Mouse (Mus musculus): ENCODE measurements around the gene H2-M10.5. TPM values are rescaled to one million over a fixed set of nuclear protein-coding genes. Genes with fewer than 3 reads are reported as not detected.
"Not testable (repeated sequence)": the region's sequence is repeated elsewhere in the genome, so short reads cannot be mapped to it uniquely, and the experiment has no call there.

H2-M10.5 gene
- polyA plus RNA-seq, 1 experiment from 2014 or later = not detected

DNA sequence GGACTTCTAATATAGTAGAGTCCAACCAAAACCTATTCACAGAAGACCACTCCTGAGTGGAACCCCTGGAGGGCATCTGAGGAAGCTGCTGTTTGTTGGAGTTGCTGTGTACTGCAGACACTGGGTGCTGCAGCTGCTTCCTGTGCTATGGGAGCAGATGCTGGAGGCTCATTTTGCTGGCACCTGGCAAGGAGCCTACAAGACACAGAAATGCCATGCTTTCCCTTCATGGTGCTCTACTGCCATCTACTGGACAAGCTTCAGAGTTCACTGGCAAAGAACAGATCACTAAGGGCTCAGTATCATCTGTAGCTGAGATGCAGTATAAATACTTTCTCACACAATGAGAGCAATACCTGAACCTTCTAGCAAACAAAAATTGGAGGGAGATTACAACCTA is 16.1 kb downstream of the H2-M10.5 start:
- H3K27me3 ChIP-seq (ENCODE audit: control insufficient read depth, insufficient read depth, low read length); H3K4me3 ChIP-seq (ENCODE audit: low read depth, low read length); H3K4me2 ChIP-seq (ENCODE audit: low read depth, low read length); H3K9ac ChIP-seq (replicated peaks; ENCODE audit: low read length); ATAC-seq (replicated peaks; ENCODE audit: insufficient number of reproducible peaks, low FRiP score, low TSS enrichment, low read depth); H3K4me1 ChIP-seq (ENCODE audit: control insufficient read depth, insufficient read depth, low read length); H3K9me3 ChIP-seq (replicated peaks; ENCODE audit: control insufficient read depth, low read length); H3K36me3 ChIP-seq (replicated peaks; ENCODE audit: control insufficient read depth, insufficient read depth, low read depth, low read length); H3K27ac ChIP-seq (replicated peaks; ENCODE audit: low read depth, low read length): not testable (repeated sequence)
- peak; percentile 82 for DNase-seq (ENCODE audit: low spot score)

DNA sequence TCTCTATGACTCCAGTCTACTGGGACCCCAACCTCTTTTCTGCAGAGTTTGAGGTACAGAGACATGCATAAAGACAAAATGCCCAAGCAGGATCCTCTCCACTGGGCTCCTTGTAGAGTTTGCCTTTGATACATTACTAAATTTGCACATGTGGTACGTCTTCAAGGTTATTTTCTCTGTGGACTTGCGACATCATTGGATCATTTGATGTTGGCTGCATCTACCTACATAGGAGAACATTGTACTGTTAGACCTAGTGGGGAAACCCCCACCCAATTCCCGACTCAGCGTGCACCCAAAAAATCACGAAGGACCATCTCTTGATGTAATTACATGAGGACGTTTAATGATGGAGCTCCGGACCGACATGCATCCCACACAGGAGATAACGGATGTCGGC is 26.8 kb downstream of the H2-M10.5 start:
- no peaks in the 10 kb centered on the region for H3K36me3 ChIP-seq (replicated peaks; ENCODE audit: control insufficient read depth, insufficient read depth, low read depth, low read length)
- no peaks in the 10 kb centered on the region for H3K27me3 ChIP-seq (ENCODE audit: control insufficient read depth, insufficient read depth, low read length)
- DNase-seq (ENCODE audit: low spot score) = no peak
- H3K4me1 ChIP-seq (ENCODE audit: control insufficient read depth, insufficient read depth, low read length) = no peaks in the 10 kb centered on the region
- ATAC-seq (replicated peaks; ENCODE audit: insufficient number of reproducible peaks, low FRiP score, low TSS enrichment, low read depth) = no peak
- no peak overlapping the region for H3K27ac ChIP-seq (replicated peaks; ENCODE audit: low read depth, low read length)
- H3K4me3 ChIP-seq (ENCODE audit: low read depth, low read length) = no peak overlapping the region
- 88% methylated on average over 10 of the region's 10 CpGs for WGBS
- no peak overlapping the region for H3K9ac ChIP-seq (replicated peaks; ENCODE audit: low read length)
- H3K4me2 ChIP-seq (ENCODE audit: low read depth, low read length) = no peak overlapping the region
- no peaks in the 10 kb centered on the region for H3K9me3 ChIP-seq (replicated peaks; ENCODE audit: control insufficient read depth, low read length)

DNA sequence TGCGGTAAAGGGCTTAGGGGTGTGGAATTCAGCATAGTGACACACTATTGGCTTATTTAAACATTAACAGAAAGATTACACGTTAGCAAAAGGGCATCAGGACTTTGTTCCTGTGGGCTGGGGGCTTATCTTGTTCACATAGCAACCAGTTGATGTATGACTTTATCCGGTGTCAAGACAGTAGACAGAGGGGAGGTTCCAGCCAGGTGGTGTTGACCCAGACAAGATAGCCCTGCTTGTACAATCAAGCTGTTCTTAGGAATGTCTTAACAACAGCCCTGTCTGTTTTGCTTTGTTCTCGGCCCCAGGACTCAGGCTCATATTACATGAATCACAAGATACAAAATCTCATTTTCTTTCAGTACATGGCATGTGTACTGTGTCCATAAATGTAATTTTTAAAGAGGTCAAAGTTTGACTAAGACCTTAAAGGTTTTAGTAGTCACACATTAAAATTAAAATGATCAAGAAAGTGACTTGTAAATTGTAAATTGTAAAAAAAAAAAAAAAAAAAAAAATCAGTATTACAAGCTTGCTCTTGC is 27.3 kb downstream of the H2-M10.5 start:
- H3K36me3 ChIP-seq (replicated peaks; ENCODE audit: control insufficient read depth, insufficient read depth, low read depth, low read length); H3K9ac ChIP-seq (replicated peaks; ENCODE audit: low read length); H3K4me3 ChIP-seq (ENCODE audit: low read depth, low read length); H3K4me1 ChIP-seq (ENCODE audit: control insufficient read depth, insufficient read depth, low read length); H3K27ac ChIP-seq (replicated peaks; ENCODE audit: low read depth, low read length); H3K4me2 ChIP-seq (ENCODE audit: low read depth, low read length); H3K27me3 ChIP-seq (ENCODE audit: control insufficient read depth, insufficient read depth, low read length); ATAC-seq (replicated peaks; ENCODE audit: insufficient number of reproducible peaks, low FRiP score, low TSS enrichment, low read depth); DNase-seq (ENCODE audit: low spot score); H3K9me3 ChIP-seq (replicated peaks; ENCODE audit: control insufficient read depth, low read length): not testable (repeated sequence)
- WGBS = 70% methylated on average over 4 of the region's 4 CpGs

DNA sequence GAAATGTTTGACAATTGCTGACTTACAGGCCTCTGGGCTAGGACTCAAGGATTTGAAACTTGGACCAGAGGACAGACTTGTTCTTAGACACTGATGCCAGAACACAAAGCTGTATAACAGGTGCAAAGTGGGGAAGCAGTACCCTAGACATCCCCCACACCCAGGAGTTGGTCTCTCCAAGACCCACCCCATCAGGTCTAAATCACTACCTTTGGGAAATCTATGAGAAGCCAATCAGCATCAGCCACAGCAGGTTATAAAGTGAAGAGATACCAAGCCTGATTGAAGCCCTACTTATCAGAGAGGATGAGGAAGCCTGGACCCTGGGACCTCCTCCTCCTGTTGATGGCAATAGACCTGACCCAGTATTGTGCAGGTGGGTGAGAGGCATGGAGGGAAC is 39.2 kb downstream of the H2-M10.5 start, which contains the start of gene H2-M10.6:
Gene H2-M10.6, plus strand, starts transcription at position 301 of the 400 bp plus-strand sequence.
- Histone ChIP-seq H3K9ac (replicated peaks; ENCODE audit: low read length) (no peak within 1 kb of the TSS), H3K27me3 (ENCODE audit: control insufficient read depth, insufficient read depth, low read length) (no peaks in the 10 kb centered on the region), H3K4me3 (ENCODE audit: low read depth, low read length) (no peak within 1 kb of the TSS), H3K4me1 (ENCODE audit: control insufficient read depth, insufficient read depth, low read length) (no peaks in the 10 kb centered on the region), H3K9me3 (replicated peaks; ENCODE audit: control insufficient read depth, low read length) (no peaks in the 10 kb centered on the region), H3K27ac (replicated peaks; ENCODE audit: low read depth, low read length) (no peak within 1 kb of the TSS), H3K36me3 (replicated peaks; ENCODE audit: control insufficient read depth, insufficient read depth, low read depth, low read length) (no peaks in the 10 kb centered on the region), H3K4me2 (ENCODE audit: low read depth, low read length) (no peak within 1 kb of the TSS)
- DNase-seq (ENCODE audit: low spot score) (no peak), ATAC-seq (replicated peaks; ENCODE audit: insufficient number of reproducible peaks, low FRiP score, low TSS enrichment, low read depth) (no peak)

DNA sequence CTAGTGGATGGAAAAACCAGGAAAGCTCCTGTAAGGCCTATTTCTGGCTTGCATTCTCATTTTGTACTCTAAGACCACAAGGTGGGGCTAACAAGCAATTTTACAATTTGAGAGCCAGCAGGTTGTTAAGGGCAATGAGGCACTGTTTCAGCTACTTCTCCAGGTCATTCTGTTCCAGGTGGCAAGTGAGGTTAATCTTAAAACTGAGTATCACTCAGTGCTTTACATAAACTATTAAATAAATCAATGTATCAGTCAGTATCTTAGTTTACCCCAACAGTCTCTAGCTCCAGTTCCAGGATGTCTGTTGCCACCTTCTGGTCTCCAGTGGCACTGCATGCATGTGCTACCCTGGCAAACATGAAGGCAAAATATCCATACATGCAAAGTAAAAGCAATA is 51.3 kb downstream of the H2-M10.5 start:
- Histone ChIP-seq H3K36me3 (replicated peaks; ENCODE audit: control insufficient read depth, insufficient read depth, low read depth, low read length) (no peaks in the 10 kb centered on the region), H3K4me3 (ENCODE audit: low read depth, low read length) (no peak overlapping the region), H3K9me3 (replicated peaks; ENCODE audit: control insufficient read depth, low read length) (no peaks in the 10 kb centered on the region), H3K9ac (replicated peaks; ENCODE audit: low read length) (no peak overlapping the region), H3K4me1 (ENCODE audit: control insufficient read depth, insufficient read depth, low read length) (no peaks in the 10 kb centered on the region), H3K4me2 (ENCODE audit: low read depth, low read length) (no peak overlapping the region), H3K27ac (replicated peaks; ENCODE audit: low read depth, low read length) (no peak overlapping the region), H3K27me3 (ENCODE audit: control insufficient read depth, insufficient read depth, low read length) (no peaks in the 10 kb centered on the region)
- DNase-seq (ENCODE audit: low spot score) (peak; percentile 62), ATAC-seq (replicated peaks; ENCODE audit: insufficient number of reproducible peaks, low FRiP score, low TSS enrichment, low read depth) (no peak)

DNA sequence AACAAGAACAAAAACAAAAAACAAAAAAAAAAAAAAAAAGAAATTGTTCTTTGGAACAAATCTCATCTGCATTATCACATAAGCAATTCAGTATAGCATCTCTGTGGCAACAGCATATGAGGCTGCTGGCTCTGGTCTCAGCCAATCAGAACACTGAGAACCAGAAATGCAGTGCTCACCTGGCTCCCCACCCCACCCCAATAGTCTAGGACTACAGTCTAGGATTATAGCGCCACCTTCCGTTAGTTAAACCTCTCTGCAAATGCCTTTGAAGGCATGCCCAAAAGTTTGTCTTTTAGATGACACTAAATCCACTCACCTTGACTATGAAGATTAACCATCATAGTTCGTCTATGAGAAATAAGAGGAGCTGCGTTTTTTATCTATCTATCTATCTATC is 52.8 kb downstream of the H2-M10.5 start:
- no peak overlapping the region for H3K4me2 ChIP-seq (ENCODE audit: low read depth, low read length)
- H3K36me3 ChIP-seq (replicated peaks; ENCODE audit: control insufficient read depth, insufficient read depth, low read depth, low read length) = no peaks in the 10 kb centered on the region
- no peaks in the 10 kb centered on the region for H3K27me3 ChIP-seq (ENCODE audit: control insufficient read depth, insufficient read depth, low read length)
- no peak overlapping the region for H3K27ac ChIP-seq (replicated peaks; ENCODE audit: low read depth, low read length)
- ATAC-seq (replicated peaks; ENCODE audit: insufficient number of reproducible peaks, low FRiP score, low TSS enrichment, low read depth) (no peak), DNase-seq (ENCODE audit: low spot score) (peak; percentile 19)
- H3K9me3 ChIP-seq (replicated peaks; ENCODE audit: control insufficient read depth, low read length) = no peaks in the 10 kb centered on the region
- no peak overlapping the region for H3K4me3 ChIP-seq (ENCODE audit: low read depth, low read length)
- WGBS = 33% methylated on average over 4 of the region's 4 CpGs
- H3K4me1 ChIP-seq (ENCODE audit: control insufficient read depth, insufficient read depth, low read length) = no peaks in the 10 kb centered on the region
- H3K9ac ChIP-seq (replicated peaks; ENCODE audit: low read length) = no peak overlapping the region

Other genes starting within 250 kb of the H2-M10.5 start
- not detected in 2 replicates for gene H2-M11, start 225.8 kb upstream of the H2-M10.5 start, polyA plus RNA-seq (2014; fragmentation: Nextera tagmentation; extraction: Ambion mirVana)
- not detected in 2 replicates for gene H2-M9, start 130.2 kb upstream of the H2-M10.5 start, polyA plus RNA-seq (2014; fragmentation: Nextera tagmentation; extraction: Ambion mirVana)
- not detected in 2 replicates for gene H2-M1, start 100.7 kb upstream of the H2-M10.5 start, polyA plus RNA-seq (2014; fragmentation: Nextera tagmentation; extraction: Ambion mirVana)
- not detected in 2 replicates for gene H2-M10.6, start 39.3 kb downstream of the H2-M10.5 start, polyA plus RNA-seq (2014; fragmentation: Nextera tagmentation; extraction: Ambion mirVana)
- gene Trim26, start 64.2 kb downstream of the H2-M10.5 start, polyA plus RNA-seq (2014; fragmentation: Nextera tagmentation; extraction: Ambion mirVana) = 36.0 and 38.2 TPM in 2 replicates
- gene Trim15, start 94.3 kb downstream of the H2-M10.5 start, polyA plus RNA-seq (2014; fragmentation: Nextera tagmentation; extraction: Ambion mirVana) = 0.25 and 0.39 TPM in 2 replicates
- 5.9 and 7.4 TPM in 2 replicates for gene Trim10, start 96.7 kb downstream of the H2-M10.5 start, polyA plus RNA-seq (2014; fragmentation: Nextera tagmentation; extraction: Ambion mirVana)
- gene Trim40, start 117.2 kb downstream of the H2-M10.5 start, polyA plus RNA-seq (2014; fragmentation: Nextera tagmentation; extraction: Ambion mirVana) = not detected in 2 replicates
- gene Trim31, start 125.2 kb downstream of the H2-M10.5 start, polyA plus RNA-seq (2014; fragmentation: Nextera tagmentation; extraction: Ambion mirVana) = not detected in 2 replicates
- gene Rnf39, start 170.0 kb downstream of the H2-M10.5 start, polyA plus RNA-seq (2014; fragmentation: Nextera tagmentation; extraction: Ambion mirVana) = 0.13 TPM in 1 of 2 replicates, not detected in the other
- 136 and 152 TPM in 2 replicates for gene Ppp1r11, start 178.8 kb downstream of the H2-M10.5 start, polyA plus RNA-seq (2014; fragmentation: Nextera tagmentation; extraction: Ambion mirVana)
- 96.7 and 104 TPM in 2 replicates for gene Znrd1, start 185.6 kb downstream of the H2-M10.5 start, polyA plus RNA-seq (2014; fragmentation: Nextera tagmentation; extraction: Ambion mirVana)
- gene Znrd1as, start 185.7 kb downstream of the H2-M10.5 start, polyA plus RNA-seq (2014; fragmentation: Nextera tagmentation; extraction: Ambion mirVana) = 8.0 and 9.3 TPM in 2 replicates
- gene 2410137M14Rik, start 208.3 kb downstream of the H2-M10.5 start, polyA plus RNA-seq (2014; fragmentation: Nextera tagmentation; extraction: Ambion mirVana) = not detected in 2 replicates
- 0.39 and 0.45 TPM in 2 replicates for gene H2-M5, start 216.6 kb downstream of the H2-M10.5 start, polyA plus RNA-seq (2014; fragmentation: Nextera tagmentation; extraction: Ambion mirVana)
- gene Zfp57, start 228.3 kb downstream of the H2-M10.5 start, polyA plus RNA-seq (2014; fragmentation: Nextera tagmentation; extraction: Ambion mirVana) = 102 and 110 TPM in 2 replicates

All from embryonic facial prominence, embryonic 11.5 days (tissue).